In the genomic region with DNA sequence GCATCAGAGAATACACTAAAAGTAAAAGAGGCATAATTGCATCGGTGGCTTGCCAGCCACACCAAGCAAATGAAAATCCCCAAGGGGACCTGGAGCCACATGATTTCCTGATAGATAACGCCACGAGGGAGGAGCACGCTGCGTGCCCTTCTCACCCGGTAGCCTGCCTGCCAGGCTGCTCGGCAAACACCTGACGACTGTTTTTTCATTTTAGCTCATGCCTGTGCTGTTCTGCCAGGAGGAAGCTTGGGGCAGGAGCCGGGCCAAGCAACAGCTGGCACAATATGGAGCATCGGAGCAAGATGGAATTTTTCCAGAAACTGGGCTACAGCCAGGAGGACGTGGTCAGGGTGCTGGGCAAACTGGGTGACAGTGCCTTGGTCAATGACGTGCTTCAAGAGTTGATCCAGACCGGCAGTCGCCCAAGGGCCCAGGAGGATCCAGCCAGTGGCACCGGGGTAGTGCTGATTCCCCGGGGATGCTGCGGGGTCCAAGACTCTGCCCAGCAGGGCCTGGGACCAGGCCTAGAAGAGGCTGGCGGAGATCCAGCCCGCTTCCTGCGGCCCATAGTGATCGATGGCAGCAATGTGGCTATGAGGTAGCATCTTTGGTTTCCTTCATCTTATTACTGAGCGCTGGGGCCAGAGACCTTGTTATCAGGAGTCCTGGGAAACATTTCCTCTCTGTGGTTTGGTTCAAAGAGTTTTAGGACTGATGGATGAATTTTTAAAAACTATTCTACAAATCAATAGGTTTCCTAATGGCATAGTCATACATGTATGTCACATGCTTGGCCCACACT, we compare ENCODE assay signal across 9 mouse cellular contexts. TPM values are rescaled to one million over a fixed set of nuclear protein-coding genes. Genes with fewer than 3 reads are reported as not detected.
DNase-seq lines count a peak whose midpoint lies in the region; ATAC-seq and TF ChIP-seq lines count a peak whose summit lies in the region.
"Had no signal": no experiment of that assay in that cellular context is flagged by ENCODE, and none has a peak within 500 bp of the region (broad histone marks: within the 10 kb centered on the region; RNA-seq: fewer than 3 reads in every experiment).

No protein-coding gene starts in this region.

- peaks cover 16% of the 10 kb centered on the region for H3K4me1 ChIP-seq in liver, adult 2 months (ENCODE audit: control insufficient read depth, insufficient read depth, low read length)
- no peaks in the 10 kb centered on the region for H3K4me1 ChIP-seq in liver, embryonic 11.5 days (replicated peaks; ENCODE audit: control insufficient read depth, insufficient read depth, low read length)
- H3K4me1 ChIP-seq in forebrain, embryonic 15.5 days: peaks cover 7% of the 10 kb centered on the region
- no peaks in the 10 kb centered on the region for H3K4me1 ChIP-seq in forebrain, embryonic 10.5 days

- no peak overlapping the region for H3K4me3 ChIP-seq in liver, adult 2 months (ENCODE audit: insufficient read depth, low read depth, low read length)
- no peak overlapping the region for H3K4me3 ChIP-seq in liver, embryonic 11.5 days (ENCODE audit: low read depth, low read length)
- H3K4me3 ChIP-seq in forebrain, embryonic 15.5 days: no peak overlapping the region
- H3K4me3 ChIP-seq in forebrain, embryonic 10.5 days: no peak overlapping the region
- H3K4me3 ChIP-seq: megakaryocyte, embryonic 14.5 days had no signal

- H3K79me2 ChIP-seq in liver, adult 2 months (ENCODE audit: control insufficient read depth, insufficient read depth, low read length): no peaks in the 10 kb centered on the region

- WGBS in liver, adult 2 months: 27% methylated on average over 22 of the region's 22 CpGs
- WGBS in liver, embryonic 11.5 days: 76% methylated on average over 22 of the region's 22 CpGs
- WGBS in forebrain, embryonic 15.5 days: 76% methylated on average over 22 of the region's 22 CpGs
- WGBS in forebrain, embryonic 10.5 days: 91% methylated on average over 22 of the region's 22 CpGs

- no peak for TF ChIP-seq POLR2A in liver, adult 2 months (IDR thresholded peaks at IDR 0.05; ENCODE audit: extremely low read depth, insufficient read depth, low read length)

- no peak overlapping the region for H3K4me2 ChIP-seq in liver, embryonic 11.5 days
- no peak overlapping the region for H3K4me2 ChIP-seq in forebrain, embryonic 15.5 days (replicated peaks)

- peak; percentile 97 for DNase-seq in liver, adult 2 months (ENCODE audit: extremely low read depth, low read depth, low spot score)
- DNase-seq in liver, embryonic 11.5 days (ENCODE audit: low spot score): no peak
- peak; percentile 60 for DNase-seq in adrenal gland, adult 2 months
- peak; percentile 50 to 51 for DNase-seq in cerebellum, postnatal 25 days
- peak; percentile 91 for DNase-seq in splenic B cell, adult 2 months (ENCODE audit: low read depth, low spot score)
- no peak for DNase-seq in forebrain, embryonic 10.5 days (ENCODE audit: extremely low spot score, low spot score)

- H3K36me3 ChIP-seq in liver, adult 2 months (ENCODE audit: control insufficient read depth, insufficient read depth, low read length): no peaks in the 10 kb centered on the region
- no peaks in the 10 kb centered on the region for H3K36me3 ChIP-seq in liver, embryonic 11.5 days (ENCODE audit: control insufficient read depth, insufficient read depth, low read length)
- H3K36me3 ChIP-seq in splenic B cell, adult 2 months (ENCODE audit: control insufficient read depth, insufficient read depth, low read length, poor library complexity, severe bottlenecking): peaks cover 10% of the 10 kb centered on the region
- H3K36me3 ChIP-seq in forebrain, embryonic 15.5 days: no peaks in the 10 kb centered on the region
- no peaks in the 10 kb centered on the region for H3K36me3 ChIP-seq in forebrain, embryonic 10.5 days (replicated peaks)

- H3K27me3 ChIP-seq in liver, adult 2 months (ENCODE audit: control insufficient read depth, insufficient read depth, low read length): no peaks in the 10 kb centered on the region
- no peaks in the 10 kb centered on the region; the same call in 1 of the 2 replicates for H3K27me3 ChIP-seq in liver, embryonic 11.5 days (replicated peaks; ENCODE audit: control insufficient read depth, insufficient read depth, low read length)
- no peaks in the 10 kb centered on the region for H3K27me3 ChIP-seq in splenic B cell, adult 2 months (ENCODE audit: control insufficient read depth, insufficient read depth, low read length, poor library complexity, severe bottlenecking)
- H3K27me3 ChIP-seq in forebrain, embryonic 15.5 days: no peaks in the 10 kb centered on the region
- no peaks in the 10 kb centered on the region for H3K27me3 ChIP-seq in forebrain, embryonic 10.5 days (ENCODE audit: poor library complexity, severe bottlenecking)

- H3K27ac ChIP-seq in liver, adult 2 months (replicated peaks; ENCODE audit: insufficient read depth, low read depth, low read length): peak overlapping the region; percentile 66
- no peak overlapping the region for H3K27ac ChIP-seq in liver, embryonic 11.5 days (ENCODE audit: low read depth, low read length)
- H3K27ac ChIP-seq in forebrain, embryonic 15.5 days (replicated peaks): no peak overlapping the region
- no peak overlapping the region for H3K27ac ChIP-seq in forebrain, embryonic 10.5 days

- H3K9me3 ChIP-seq in liver, embryonic 11.5 days (ENCODE audit: control insufficient read depth, low read length): no peaks in the 10 kb centered on the region
- H3K9me3 ChIP-seq in forebrain, embryonic 15.5 days: no peaks in the 10 kb centered on the region
- H3K9me3 ChIP-seq in forebrain, embryonic 10.5 days: no peaks in the 10 kb centered on the region
- H3K9me3 ChIP-seq: megakaryocyte, embryonic 14.5 days had no signal

- no peak for TF ChIP-seq CTCF in liver, adult 2 months (IDR thresholded peaks at IDR 0.05; ENCODE audit: low read depth, low read length)

- 0 out of 2 replicates have a peak overlapping the region, but pooled peaks have one; percentile 7 for H3K9ac ChIP-seq in liver, adult 2 months (ENCODE audit: low read depth, low read length)
- no peak overlapping the region for H3K9ac ChIP-seq in liver, embryonic 11.5 days (ENCODE audit: low read depth, low read length)
- H3K9ac ChIP-seq in forebrain, embryonic 15.5 days (replicated peaks): no peak overlapping the region

- ATAC-seq in liver, embryonic 11.5 days (replicated peaks; ENCODE audit: low FRiP score): no peak
- ATAC-seq in granulocyte monocyte progenitor cell, adult 5-6 weeks (replicated peaks; ENCODE audit: poor library complexity, severe bottlenecking): no peak
- no peak for ATAC-seq in forebrain, embryonic 15.5 days (replicated peaks)

RNA-seq across cellular contexts. Expression of a gene that starts 7.5 kb away (rescaled TPM):
- total RNA-seq in liver, adult 2 months (2014; rRNA removed): 2.2 and 2.6 TPM in 2 replicates
- polyA plus RNA-seq in liver, adult 2 months (2012; rRNA removed): 1.6 TPM in 2 replicates
- polyA plus RNA-seq in liver, embryonic 11.5 days (2014; fragmentation: Nextera tagmentation; extraction: Ambion mirVana): 0.05 and 0.16 TPM in 2 replicates
- total RNA-seq in adrenal gland, adult 2 months (2021): under 1 TPM; 0.28 to 0.35 TPM
- 0.40 TPM in 2 replicates for polyA plus RNA-seq in adrenal gland, adult 2 months (2012; rRNA removed)
- total RNA-seq in granulocyte monocyte progenitor cell, adult 5-6 weeks (2014; fragmentation: Nextera tagmentation): not detected in 2 replicates
- total RNA-seq in granulocyte monocyte progenitor cell, adult 5-6 weeks (2017): 0.30 and 0.36 TPM in 2 replicates
- polyA plus RNA-seq in forebrain, embryonic 15.5 days (2015; fragmentation: Nextera tagmentation; extraction: Ambion mirVana): 0.04 and 0.10 TPM in 2 replicates
- 0.11 TPM in 1 of 2 replicates, not detected in the other for polyA plus RNA-seq in forebrain, embryonic 10.5 days (2016; fragmentation: Nextera tagmentation; extraction: Ambion mirVana)

RNA-seq across cellular contexts. Expression of a gene that starts 47.1 kb away (rescaled TPM):
- total RNA-seq in liver, adult 2 months (2014; rRNA removed): 9.1 and 12.1 TPM in 2 replicates
- polyA plus RNA-seq in liver, adult 2 months (2012; rRNA removed): 2.4 and 2.8 TPM in 2 replicates
- polyA plus RNA-seq in liver, embryonic 11.5 days (2014; fragmentation: Nextera tagmentation; extraction: Ambion mirVana): 44.3 and 53.0 TPM in 2 replicates
- 10 to 100 TPM; 21.6 to 26.7 TPM for total RNA-seq in adrenal gland, adult 2 months (2021)
- 2.7 and 3.5 TPM in 2 replicates for polyA plus RNA-seq in adrenal gland, adult 2 months (2012; rRNA removed)
- total RNA-seq in granulocyte monocyte progenitor cell, adult 5-6 weeks (2014; fragmentation: Nextera tagmentation): 32.8 and 38.8 TPM in 2 replicates
- total RNA-seq in granulocyte monocyte progenitor cell, adult 5-6 weeks (2017): 79.6 and 88.6 TPM in 2 replicates
- polyA plus RNA-seq in forebrain, embryonic 15.5 days (2015; fragmentation: Nextera tagmentation; extraction: Ambion mirVana): 53.4 and 58.2 TPM in 2 replicates
- 43.4 and 44.9 TPM in 2 replicates for polyA plus RNA-seq in forebrain, embryonic 10.5 days (2016; fragmentation: Nextera tagmentation; extraction: Ambion mirVana)

RNA-seq across cellular contexts. Expression of a gene that starts 47.1 kb away (rescaled TPM):
- total RNA-seq in liver, adult 2 months (2014; rRNA removed): 34.4 and 64.2 TPM in 2 replicates
- 13.6 TPM in 2 replicates for polyA plus RNA-seq in liver, adult 2 months (2012; rRNA removed)
- 41.5 and 48.0 TPM in 2 replicates for polyA plus RNA-seq in liver, embryonic 11.5 days (2014; fragmentation: Nextera tagmentation; extraction: Ambion mirVana)
- 100 to 1,000 TPM; 224 to 279 TPM for total RNA-seq in adrenal gland, adult 2 months (2021)
- 28.2 and 33.4 TPM in 2 replicates for polyA plus RNA-seq in adrenal gland, adult 2 months (2012; rRNA removed)
- total RNA-seq in granulocyte monocyte progenitor cell, adult 5-6 weeks (2014; fragmentation: Nextera tagmentation): 30.5 and 32.2 TPM in 2 replicates
- 40.5 and 57.9 TPM in 2 replicates for total RNA-seq in granulocyte monocyte progenitor cell, adult 5-6 weeks (2017)
- polyA plus RNA-seq in forebrain, embryonic 15.5 days (2015; fragmentation: Nextera tagmentation; extraction: Ambion mirVana): 47.1 and 50.0 TPM in 2 replicates
- 50.1 and 53.0 TPM in 2 replicates for polyA plus RNA-seq in forebrain, embryonic 10.5 days (2016; fragmentation: Nextera tagmentation; extraction: Ambion mirVana)

Comparison
In these comparisons a context has a peak if more than half of its experiments do, and no peak if none do; other contexts are left out.
1. DNase-seq: peak in liver, adult 2 months (single experiment), adrenal gland, adult 2 months (single experiment), cerebellum, postnatal 25 days (2 of 2) and splenic B cell, adult 2 months (single experiment); none in liver, embryonic 11.5 days (single experiment) and forebrain, embryonic 10.5 days (single experiment).